Mouse (Mus musculus) bone marrow, adult 2 months (tissue): ENCODE data around the gene Dstn.

Source experiments
- CTCF ChIP-seq: fragments of 200-500 bp; IDR thresholded peaks from 2 replicates; pipeline ENCODE4 v1.5.1; 2011; ENCODE audit warnings: low read length, control low read depth; ENCODE audit not compliant: control insufficient read depth, insufficient read depth
- POLR2A ChIP-seq: fragments of 200-500 bp; IDR thresholded peaks from 2 replicates; pipeline ENCODE4 v1.6.1; 2011; ENCODE audit warnings: low read depth, mild to moderate bottlenecking, control low read depth, low read length, borderline replicate concordance; ENCODE audit not compliant: control insufficient read depth

DNA sequence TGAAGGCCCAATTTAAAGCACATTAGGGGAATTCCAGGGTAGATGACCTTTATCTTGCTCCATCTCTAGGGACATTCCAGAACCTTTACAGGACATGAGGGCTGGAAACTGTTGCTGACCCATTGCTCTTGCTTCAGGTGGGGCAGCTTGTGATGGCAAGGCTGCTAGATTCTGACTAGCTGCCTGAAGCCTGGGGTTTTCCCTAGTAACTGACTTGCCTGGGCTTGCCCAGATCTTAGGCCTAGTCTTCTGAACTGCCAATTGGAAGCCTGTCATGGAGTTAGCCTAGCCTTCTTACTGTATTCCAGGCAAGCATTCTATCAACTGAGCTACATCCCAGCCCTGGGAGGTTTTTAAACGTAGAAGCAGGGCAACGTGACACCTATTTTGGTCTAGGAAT, 5.9 kb upstream of the Dstn start:
- TF ChIP-seq CTCF = no peak
- TF ChIP-seq POLR2A = no peak
